Mouse (Mus musculus) embryonic facial prominence, embryonic 10.5 days (tissue): ENCODE results near the gene Rnf145. TPM values are rescaled to one million over a fixed set of nuclear protein-coding genes. Genes with fewer than 3 reads are reported as not detected.
"Not testable (repeated sequence)": the region's sequence is repeated elsewhere in the genome, so short reads cannot be mapped to it uniquely, and the experiment has no call there.

Source experiments
- DNase-seq: peaks from one replicate; pipeline ENCODE4 v3.0.0-alpha.2; 2017; ENCODE audit warnings: low spot score
- H3K27ac ChIP-seq: fragments of 300-500 bp; sonication (generic); replicated peaks from 2 replicates; pipeline ENCODE4 v1.5.1; 2016; ENCODE audit warnings: mild to moderate bottlenecking
- H3K27me3 ChIP-seq: fragments of 300-500 bp; sonication (generic); replicated peaks from 2 replicates; pipeline ENCODE4 v1.6.1; 2016; ENCODE audit warnings: low read depth, mild to moderate bottlenecking; ENCODE audit not compliant: poor library complexity, severe bottlenecking
- H3K36me3 ChIP-seq: fragments of 300-500 bp; sonication (generic); replicated peaks from 2 replicates; pipeline ENCODE4 v1.6.1; 2016; ENCODE audit warnings: mild to moderate bottlenecking, moderate library complexity
- H3K4me1 ChIP-seq: fragments of 300-500 bp; sonication (generic); 2 replicates; pipeline ENCODE4 v1.6.1; 2016
- H3K4me3 ChIP-seq: fragments of 300-500 bp; sonication (generic); 2 replicates; pipeline ENCODE4 v1.5.1; 2016; ENCODE audit warnings: mild to moderate bottlenecking, moderate library complexity
- H3K9me3 ChIP-seq: fragments of 300-500 bp; sonication (generic); 2 replicates; pipeline ENCODE4 v1.6.1; 2016; ENCODE audit warnings: mild to moderate bottlenecking
- WGBS: fragments of 180-500 bp; shearing (Covaris S2); methylation state at CpG from one replicate; pipeline ENCODE4 v1.1.7; 2016; 5-methylcytosine and 5-hydroxymethylcytosine counted together
- polyA plus RNA-seq: library from polyadenylated mRNA; unstranded; fragments of >200 nt; fragmentation: Nextera tagmentation; extraction: Ambion mirVana; gene quantifications from 2 replicates; pipeline ENCODE4 v1.2.1, GENCODE M21; 2016

The Rnf145 gene
- polyA plus RNA-seq, 1 experiment from 2014 or later, result 87.3 TPM

GRCm38 (mm10) chr11:44562389-44563135 lies 43.8 kb downstream of the Rnf145 start:
- Histone ChIP-seq H3K27ac (no peak overlapping the region), H3K36me3 (peaks cover 100% of the 10 kb centered on the region), H3K27me3 (no peaks in the 10 kb centered on the region), H3K9me3 (no peaks in the 10 kb centered on the region), H3K4me1 (no peaks in the 10 kb centered on the region), H3K4me3 (no peak overlapping the region)
- WGBS, result 86% methylated on average over 12 of the region's 12 CpGs
- DNase-seq, result no peak

GRCm38 (mm10) chr11:44564245-44564864 lies 45.6 kb downstream of the Rnf145 start:
- H3K9me3 ChIP-seq, result peaks cover 2% of the 10 kb centered on the region; the same call in 1 of the 2 replicates
- peaks cover 90% of the 10 kb centered on the region for H3K36me3 ChIP-seq
- no peaks in the 10 kb centered on the region for H3K27me3 ChIP-seq
- H3K4me3 ChIP-seq, result no peak overlapping the region
- H3K27ac ChIP-seq, result no peak overlapping the region
- WGBS, result 95% methylated on average over 12 of the region's 12 CpGs
- H3K4me1 ChIP-seq, result no peaks in the 10 kb centered on the region
- no peak for DNase-seq

GRCm38 (mm10) chr11:44564940-44565339 lies 46.2 kb downstream of the Rnf145 start:
- no peaks in the 10 kb centered on the region for H3K27me3 ChIP-seq
- no peak for DNase-seq

GRCm38 (mm10) chr11:44570336-44570735 lies 51.6 kb downstream of the Rnf145 start:
- H3K27ac ChIP-seq, H3K4me3 ChIP-seq, H3K4me1 ChIP-seq, DNase-seq, H3K9me3 ChIP-seq, H3K27me3 ChIP-seq: not testable (repeated sequence)
- WGBS, result 92% methylated on average over 4 of the region's 4 CpGs
- peaks cover 38% of the 10 kb centered on the region for H3K36me3 ChIP-seq

More at GRCm38 (mm10) chr11:44564940-44565339, 46.2 kb downstream of the Rnf145 start:
- Histone ChIP-seq H3K27ac (no peak overlapping the region), H3K36me3 (peaks cover 90% of the 10 kb centered on the region), H3K4me1 (no peaks in the 10 kb centered on the region), H3K9me3 (peaks cover 7% of the 10 kb centered on the region; the same call in 1 of the 2 replicates), H3K4me3 (no peak overlapping the region)

GRCm38 (mm10) chr11:44572781-44573180 lies 54.0 kb downstream of the Rnf145 start:
- DNase-seq, result no peak
- no peaks in the 10 kb centered on the region for H3K27me3 ChIP-seq
- H3K36me3 ChIP-seq, result peaks cover 14% of the 10 kb centered on the region
- no peak overlapping the region for H3K4me3 ChIP-seq
- peaks cover 7% of the 10 kb centered on the region; the same call in 1 of the 2 replicates for H3K9me3 ChIP-seq
- no peak overlapping the region for H3K27ac ChIP-seq
- WGBS, result 92% methylated on average over 5 of the region's 5 CpGs
- no peaks in the 10 kb centered on the region for H3K4me1 ChIP-seq

- H3K27ac ChIP-seq, result no peak overlapping the region
- H3K4me1 ChIP-seq, result no peaks in the 10 kb centered on the region
- peaks cover 11% of the 10 kb centered on the region for H3K36me3 ChIP-seq
- peaks cover 7% of the 10 kb centered on the region; the same call in 1 of the 2 replicates for H3K9me3 ChIP-seq
- H3K27me3 ChIP-seq, result no peaks in the 10 kb centered on the region
- no peak for DNase-seq
- 75% methylated on average over 3 of the region's 3 CpGs for WGBS
- H3K4me3 ChIP-seq, result no peak overlapping the region
Measured at GRCm38 (mm10) chr11:44573396-44573795, 54.6 kb downstream of the Rnf145 start.

- no peak overlapping the region for H3K4me3 ChIP-seq
- H3K36me3 ChIP-seq, result peaks cover 7% of the 10 kb centered on the region
- H3K27ac ChIP-seq, result no peak overlapping the region
- H3K4me1 ChIP-seq, result no peaks in the 10 kb centered on the region
- no peaks in the 10 kb centered on the region for H3K27me3 ChIP-seq
- peaks cover 5% of the 10 kb centered on the region; the same call in 1 of the 2 replicates for H3K9me3 ChIP-seq
- WGBS, result 93% methylated on average over 8 of the region's 8 CpGs
- DNase-seq, result no peak
Measured at GRCm38 (mm10) chr11:44574391-44574790, 55.6 kb downstream of the Rnf145 start.

- Histone ChIP-seq H3K27ac (no peak overlapping the region), H3K36me3 (peaks cover 3% of the 10 kb centered on the region), H3K4me3 (no peak overlapping the region), H3K4me1 (no peaks in the 10 kb centered on the region), H3K27me3 (no peaks in the 10 kb centered on the region), H3K9me3 (peaks cover under 1% of the 10 kb centered on the region; the same call in 1 of the 2 replicates)
- WGBS, result 96% methylated on average over 5 of the region's 5 CpGs
- no peak for DNase-seq
Measured at GRCm38 (mm10) chr11:44574820-44575219, 56.1 kb downstream of the Rnf145 start.

- Histone ChIP-seq H3K27ac (no peak overlapping the region), H3K9me3 (no peaks in the 10 kb centered on the region), H3K4me3 (no peak overlapping the region), H3K4me1 (no peaks in the 10 kb centered on the region), H3K27me3 (no peaks in the 10 kb centered on the region), H3K36me3 (no peaks in the 10 kb centered on the region)
- no peak for DNase-seq
- WGBS, result 86% methylated on average over 9 of the region's 9 CpGs
Measured at GRCm38 (mm10) chr11:44577911-44578310, 59.1 kb downstream of the Rnf145 start.

- Histone ChIP-seq H3K27me3 (no peaks in the 10 kb centered on the region), H3K4me3 (no peak overlapping the region), H3K27ac (no peak overlapping the region), H3K36me3 (no peaks in the 10 kb centered on the region), H3K9me3 (no peaks in the 10 kb centered on the region), H3K4me1 (no peaks in the 10 kb centered on the region)
- 31% methylated on average over 11 of the region's 11 CpGs for whole genome bisulfite sequencing
- DNase-seq, result peak; percentile 43
Measured at GRCm38 (mm10) chr11:44581277-44581683, 62.5 kb downstream of the Rnf145 start.

- 13% methylated on average over 3 of the region's 3 CpGs for WGBS
- no peaks in the 10 kb centered on the region for H3K4me1 ChIP-seq
- no peak overlapping the region for H3K4me3 ChIP-seq
- H3K9me3 ChIP-seq, result no peaks in the 10 kb centered on the region
- H3K36me3 ChIP-seq, result no peaks in the 10 kb centered on the region
- no peaks in the 10 kb centered on the region for H3K27me3 ChIP-seq
- no peak overlapping the region for H3K27ac ChIP-seq
- peak; percentile 57 for DNase-seq
Measured at GRCm38 (mm10) chr11:44586047-44586696, 67.4 kb downstream of the Rnf145 start.

- no peak overlapping the region for H3K4me3 ChIP-seq
- H3K27me3 ChIP-seq, result no peaks in the 10 kb centered on the region
- H3K9me3 ChIP-seq, result no peaks in the 10 kb centered on the region
- no peaks in the 10 kb centered on the region for H3K36me3 ChIP-seq
- H3K27ac ChIP-seq, result no peak overlapping the region
- H3K4me1 ChIP-seq, result no peaks in the 10 kb centered on the region
- DNase-seq, result no peak
- 93% methylated on average over 6 of the region's 6 CpGs for WGBS
Measured at GRCm38 (mm10) chr11:44593016-44593415, 74.3 kb downstream of the Rnf145 start.
